Mouse (Mus musculus) midbrain, embryonic 14.5 days (tissue): Measurements from ENCODE around the gene Veph1. TPM values are rescaled to one million over a fixed set of nuclear protein-coding genes. Genes with fewer than 3 reads are reported as not detected.

Experiments used
- ATAC-seq: fragments of 200-750 bp; cut with Nextera tagmentation; 2 replicates; pipeline ENCODE4 v1.8.0; 2017; ENCODE audit warnings: moderate number of reproducible peaks, moderate library complexity; ENCODE audit not compliant: low FRiP score, low TSS enrichment
- DNase-seq: peaks from one replicate; pipeline ENCODE4 v3.0.0-alpha.2; 2015
- H3K27ac ChIP-seq: fragments of 300-500 bp; sonication (generic); replicated peaks from 2 replicates; pipeline ENCODE4 v1.5.1; 2014; ENCODE audit warnings: mild to moderate bottlenecking, low read depth, low read length, moderate library complexity
- H3K27me3 ChIP-seq: fragments of 300-500 bp; sonication (generic); 2 replicates; pipeline ENCODE4 v1.6.1; 2014; ENCODE audit warnings: low read length, control low read depth, mixed read lengths; ENCODE audit not compliant: control insufficient read depth, insufficient read depth
- H3K36me3 ChIP-seq: fragments of 300-500 bp; sonication (generic); 2 replicates; pipeline ENCODE4 v1.6.1; 2014; ENCODE audit warnings: low read length, control low read depth; ENCODE audit not compliant: control insufficient read depth, insufficient read depth
- H3K4me1 ChIP-seq: fragments of 300-500 bp; sonication (generic); 2 replicates; pipeline ENCODE4 v1.6.1; 2014; ENCODE audit warnings: mild to moderate bottlenecking, antibody characterized with exemption, low read length, control low read depth; ENCODE audit not compliant: control insufficient read depth, insufficient read depth
- H3K4me2 ChIP-seq: fragments of 300-500 bp; sonication (generic); 2 replicates; pipeline ENCODE4 v1.6.1; 2014; ENCODE audit warnings: mild to moderate bottlenecking, low read length, moderate library complexity
- H3K4me3 ChIP-seq: fragments of 300-500 bp; sonication (generic); replicated peaks from 2 replicates; pipeline ENCODE4 v1.5.1; 2014; ENCODE audit warnings: low read depth, low read length
- H3K9ac ChIP-seq: fragments of 300-500 bp; sonication (generic); replicated peaks from 2 replicates; pipeline ENCODE4 v1.6.1; 2014; ENCODE audit warnings: mild to moderate bottlenecking, low read length, moderate library complexity
- H3K9me3 ChIP-seq: fragments of 300-500 bp; sonication (generic); 2 replicates; pipeline ENCODE4 v1.6.1; 2016; ENCODE audit warnings: low read length, control low read depth, mixed read lengths; ENCODE audit not compliant: control insufficient read depth
- WGBS: fragments of 180-500 bp; shearing (Covaris S2); extraction: QIAGEN DNeasy Blood & Tissue Kit; methylation state at CpG from one replicate; pipeline ENCODE4 v1.1.7; 2014; 5-methylcytosine and 5-hydroxymethylcytosine counted together
- polyA plus RNA-seq: library from polyadenylated mRNA; unstranded; fragments of >200 nt; fragmentation: Nextera tagmentation; extraction: Ambion mirVana; gene quantifications from 2 replicates; pipeline ENCODE4 v1.2.1, GENCODE M21; 2014

The Veph1 gene
- polyA plus RNA-seq, 1 experiment from 2014 or later, result 10.6 TPM

DNA sequence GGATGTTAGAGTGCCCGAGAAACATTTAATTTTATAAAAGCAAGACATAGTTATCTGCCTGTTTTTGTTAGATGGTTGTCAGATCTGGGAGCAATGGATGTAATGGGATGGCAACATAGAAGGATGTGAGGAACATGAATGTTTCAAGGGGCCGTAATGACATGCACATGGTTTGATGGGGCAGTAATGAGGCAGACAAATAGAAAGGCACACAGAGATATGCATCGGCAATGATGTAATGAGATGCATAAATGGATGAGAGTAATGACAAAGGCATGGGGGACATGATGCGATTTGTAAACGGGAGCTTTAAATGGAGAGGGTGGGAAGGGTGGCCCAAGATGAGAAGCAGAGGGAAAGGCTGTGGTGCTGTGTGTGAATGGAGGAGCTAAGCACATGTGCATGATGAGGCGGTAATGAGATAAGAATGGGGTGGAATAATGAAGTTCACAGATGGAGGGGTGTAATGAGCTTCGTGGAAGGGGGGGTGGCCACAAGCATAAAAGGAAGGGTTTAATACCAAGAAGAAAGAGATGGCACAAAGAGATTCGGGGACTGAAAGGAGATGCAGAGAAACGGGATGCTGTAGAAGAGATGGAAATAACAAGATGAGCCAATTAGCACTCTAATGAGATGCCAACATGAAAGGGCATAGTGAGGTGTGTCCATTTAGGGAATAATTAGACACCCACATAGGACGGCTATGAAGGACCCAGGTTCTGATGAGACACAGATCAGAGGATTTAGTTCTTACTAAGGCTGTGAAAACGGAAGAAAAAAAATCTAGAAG, 194.6 kb downstream of the Veph1 start:
- DNase-seq (peak; percentile 61), ATAC-seq (peak; percentile 88)
- Histone ChIP-seq H3K9me3 (no peaks in the 10 kb centered on the region), H3K4me1 (peaks cover 9% of the 10 kb centered on the region; the same call in 1 of the 2 replicates), H3K9ac (no peak overlapping the region), H3K4me2 (no peak overlapping the region), H3K27ac (peak overlapping the region; percentile 75), H3K27me3 (no peaks in the 10 kb centered on the region), H3K4me3 (no peak overlapping the region), H3K36me3 (no peaks in the 10 kb centered on the region)
- 38% methylated on average over 11 of the region's 11 CpGs for WGBS

- ATAC-seq (no peak), DNase-seq (no peak)
- H3K36me3 ChIP-seq, result no peaks in the 10 kb centered on the region
- H3K4me3 ChIP-seq, result no peak overlapping the region
- no peak overlapping the region; the same call in 1 of the 2 replicates for H3K27ac ChIP-seq
- H3K9ac ChIP-seq, result no peak overlapping the region
- WGBS, result 74% methylated on average over 2 of the region's 2 CpGs
- no peak overlapping the region for H3K4me2 ChIP-seq
- H3K4me1 ChIP-seq, result peaks cover 9% of the 10 kb centered on the region; the same call in 1 of the 2 replicates
- no peaks in the 10 kb centered on the region for H3K9me3 ChIP-seq
- H3K27me3 ChIP-seq, result no peaks in the 10 kb centered on the region
These were observed 195.6 kb downstream of the Veph1 start for GRCm38 (mm10) chr3:66101074-66101473.

DNA sequence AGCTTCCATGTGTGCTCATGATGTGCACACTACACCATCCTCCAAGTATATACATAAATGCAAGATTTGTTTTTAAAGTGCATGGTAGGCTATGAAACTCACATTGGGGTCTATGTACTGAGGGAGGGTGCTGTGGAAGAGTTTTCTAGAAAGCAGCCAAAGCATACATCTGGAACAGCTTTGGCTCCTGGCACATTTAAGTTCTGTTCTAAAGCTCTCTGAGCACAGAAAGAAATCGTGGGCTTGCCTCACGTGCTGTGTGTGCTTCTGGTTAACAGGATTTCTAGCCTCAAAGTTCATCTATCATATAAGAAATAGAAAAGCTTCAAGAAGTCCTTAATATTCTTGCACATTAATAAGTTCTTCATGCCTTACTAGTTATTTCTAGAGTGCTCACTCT, 204.9 kb downstream of the Veph1 start:
- Histone ChIP-seq H3K27me3 (no peaks in the 10 kb centered on the region), H3K4me2 (no peak overlapping the region), H3K27ac (no peak overlapping the region), H3K9me3 (no peaks in the 10 kb centered on the region), H3K36me3 (no peaks in the 10 kb centered on the region), H3K9ac (no peak overlapping the region), H3K4me1 (no peaks in the 10 kb centered on the region), H3K4me3 (no peak overlapping the region)
- ATAC-seq (no peak), DNase-seq (no peak)
- 86% methylated on average over 2 of the region's 2 CpGs for WGBS

- Histone ChIP-seq H3K4me2 (no peak overlapping the region), H3K27ac (no peak overlapping the region), H3K4me1 (no peaks in the 10 kb centered on the region), H3K9ac (no peak overlapping the region), H3K27me3 (no peaks in the 10 kb centered on the region), H3K4me3 (no peak overlapping the region), H3K36me3 (no peaks in the 10 kb centered on the region), H3K9me3 (no peaks in the 10 kb centered on the region)
- no peak for ATAC-seq
- no peak for DNase-seq
- 84% methylated on average over 7 of the region's 7 CpGs for WGBS
These were observed 209.0 kb downstream of the Veph1 start for GRCm38 (mm10) chr3:66087608-66088007.

GRCm38 (mm10) chr3:66083856-66084255, 212.8 kb downstream of the Veph1 start:
- WGBS, result 79% methylated on average over 3 of the region's 3 CpGs
- Histone ChIP-seq H3K9me3 (no peaks in the 10 kb centered on the region), H3K9ac (no peak overlapping the region), H3K4me1 (no peaks in the 10 kb centered on the region), H3K4me2 (no peak overlapping the region), H3K36me3 (no peaks in the 10 kb centered on the region), H3K27ac (no peak overlapping the region), H3K27me3 (no peaks in the 10 kb centered on the region), H3K4me3 (no peak overlapping the region)
- no peak for ATAC-seq
- no peak for DNase-seq

- 70% methylated on average over 5 of the region's 5 CpGs for WGBS
- no peaks in the 10 kb centered on the region for H3K36me3 ChIP-seq
- DNase-seq (no peak), ATAC-seq (no peak)
- no peak overlapping the region for H3K4me2 ChIP-seq
- H3K4me1 ChIP-seq, result no peaks in the 10 kb centered on the region
- H3K27ac ChIP-seq, result no peak overlapping the region
- no peaks in the 10 kb centered on the region for H3K27me3 ChIP-seq
- H3K9ac ChIP-seq, result no peak overlapping the region
- H3K9me3 ChIP-seq, result no peaks in the 10 kb centered on the region
- no peak overlapping the region for H3K4me3 ChIP-seq
These were observed 213.2 kb downstream of the Veph1 start for GRCm38 (mm10) chr3:66083407-66083806.

GRCm38 (mm10) chr3:66082975-66083374, 213.7 kb downstream of the Veph1 start:
- Histone ChIP-seq H3K9ac (no peak overlapping the region), H3K36me3 (no peaks in the 10 kb centered on the region), H3K9me3 (no peaks in the 10 kb centered on the region), H3K4me1 (no peaks in the 10 kb centered on the region), H3K27me3 (no peaks in the 10 kb centered on the region), H3K4me3 (no peak overlapping the region), H3K4me2 (no peak overlapping the region), H3K27ac (no peak overlapping the region)
- 74% methylated on average over 4 of the region's 4 CpGs for WGBS
- no peak for ATAC-seq
- no peak for DNase-seq

GRCm38 (mm10) chr3:66081363-66081736, 215.3 kb downstream of the Veph1 start:
- no peak for ATAC-seq
- no peaks in the 10 kb centered on the region for H3K4me1 ChIP-seq
- 51% methylated on average over 3 of the region's 3 CpGs for WGBS

GRCm38 (mm10) chr3:66080631-66081362, 215.8 kb downstream of the Veph1 start:
- no peak for DNase-seq
- Histone ChIP-seq H3K9ac (no peak overlapping the region), H3K27me3 (no peaks in the 10 kb centered on the region), H3K36me3 (no peaks in the 10 kb centered on the region), H3K4me2 (no peak overlapping the region), H3K27ac (no peak overlapping the region), H3K4me1 (no peaks in the 10 kb centered on the region), H3K9me3 (no peaks in the 10 kb centered on the region), H3K4me3 (no peak overlapping the region)
- 78% methylated on average over 3 of the region's 4 CpGs for WGBS
- no peak for ATAC-seq

More at GRCm38 (mm10) chr3:66081363-66081736, 215.3 kb downstream of the Veph1 start:
- no peaks in the 10 kb centered on the region for H3K9me3 ChIP-seq
- H3K9ac ChIP-seq, result no peak overlapping the region
- H3K4me2 ChIP-seq, result no peak overlapping the region
- no peak overlapping the region for H3K27ac ChIP-seq
- no peak overlapping the region for H3K4me3 ChIP-seq
- DNase-seq, result no peak
- no peaks in the 10 kb centered on the region for H3K27me3 ChIP-seq
- H3K36me3 ChIP-seq, result no peaks in the 10 kb centered on the region
